Mouse (Mus musculus) forebrain, embryonic 14.5 days (tissue): ENCODE results near the gene Wdr62. TPM values are rescaled to one million over a fixed set of nuclear protein-coding genes. Genes with fewer than 3 reads are reported as not detected.

Source experiments
- ATAC-seq: fragments of 200-750 bp; cut with Nextera tagmentation; 2 replicates; pipeline ENCODE4 v1.8.0; 2017; ENCODE audit warnings: mild to moderate bottlenecking, moderate library complexity
- DNase-seq: peaks from one replicate; pipeline ENCODE4 v3.0.0-alpha.2; 2015; ENCODE audit warnings: low spot score
- H3K27ac ChIP-seq: fragments of 300-500 bp; sonication (generic); 2 replicates; pipeline ENCODE4 v1.5.1; 2014; ENCODE audit warnings: low read depth, mild to moderate bottlenecking, control low read depth, low read length, moderate library complexity
- H3K27me3 ChIP-seq: fragments of 300-500 bp; sonication (generic); replicated peaks from 2 replicates; pipeline ENCODE4 v1.6.1; 2014; ENCODE audit warnings: low read length, control low read depth, mixed read lengths; ENCODE audit not compliant: control insufficient read depth, insufficient read depth
- H3K36me3 ChIP-seq: fragments of 300-500 bp; sonication (generic); 2 replicates; pipeline ENCODE4 v1.6.1; 2014; ENCODE audit warnings: low read length, control low read depth; ENCODE audit not compliant: control insufficient read depth, insufficient read depth
- H3K4me1 ChIP-seq: fragments of 300-500 bp; sonication (generic); 2 replicates; pipeline ENCODE4 v1.6.1; 2014; ENCODE audit warnings: antibody characterized with exemption, low read length, control low read depth; ENCODE audit not compliant: control insufficient read depth, insufficient read depth
- H3K4me2 ChIP-seq: fragments of 300-500 bp; sonication (generic); 2 replicates; pipeline ENCODE4 v1.6.1; 2014; ENCODE audit warnings: mild to moderate bottlenecking, control low read depth, low read length
- H3K4me3 ChIP-seq: fragments of 300-500 bp; sonication (generic); 2 replicates; pipeline ENCODE4 v1.5.1; 2014; ENCODE audit warnings: low read depth, low read length, control low read depth
- H3K9ac ChIP-seq: fragments of 300-500 bp; sonication (generic); 2 replicates; pipeline ENCODE4 v1.6.1; 2014; ENCODE audit warnings: mild to moderate bottlenecking, low read length, control low read depth, moderate library complexity
- H3K9me3 ChIP-seq: fragments of 300-500 bp; sonication (generic); replicated peaks from 2 replicates; pipeline ENCODE4 v1.6.1; 2016; ENCODE audit warnings: low read length, control low read depth, mixed read lengths; ENCODE audit not compliant: control insufficient read depth
- WGBS: fragments of 180-500 bp; shearing (Covaris S2); extraction: QIAGEN DNeasy Blood & Tissue Kit; methylation state at CpG from one replicate; pipeline ENCODE4 v1.1.7; 2014; 5-methylcytosine and 5-hydroxymethylcytosine counted together
- polyA plus RNA-seq: library from polyadenylated mRNA; unstranded; fragments of >200 nt; fragmentation: Nextera tagmentation; extraction: Ambion mirVana; gene quantifications from 2 replicates; pipeline ENCODE4 v1.2.1, GENCODE M21; 2014

Gene Wdr62
- polyA plus RNA-seq, 1 experiment from 2014 or later, result 5.6 TPM

DNA sequence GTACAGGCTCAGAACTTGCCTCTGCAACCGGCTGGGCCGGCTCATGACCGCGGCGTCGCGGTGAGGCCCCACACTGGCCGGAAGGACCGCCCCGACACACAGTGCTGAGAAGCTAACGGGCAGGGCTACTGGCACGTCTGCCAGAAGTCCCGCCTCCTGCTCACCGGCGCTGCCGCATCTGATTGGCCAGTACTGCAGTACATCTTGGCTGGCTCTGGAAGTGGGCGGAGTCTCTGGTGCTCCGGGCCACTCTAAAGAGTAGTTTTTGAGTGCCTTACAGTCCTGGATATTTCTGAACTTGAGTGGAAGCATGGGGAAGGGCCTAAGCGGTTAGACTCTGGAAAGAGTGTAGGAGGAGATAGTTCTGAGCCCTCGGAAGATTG is 42.1 kb upstream of the Wdr62 start:
- peak overlapping the region; percentile 87 for H3K4me3 ChIP-seq
- peaks cover 2% of the 10 kb centered on the region; the same call in 1 of the 2 replicates for H3K4me1 ChIP-seq
- DNase-seq (peak; percentile 99), ATAC-seq (peak; percentile 100)
- H3K27ac ChIP-seq, result peak overlapping the region; percentile 76; the same call in 1 of the 2 replicates
- no peaks in the 10 kb centered on the region for H3K9me3 ChIP-seq
- peak overlapping the region; percentile 89 for H3K9ac ChIP-seq
- under 1% methylated on average over 20 of the region's 20 CpGs for WGBS
- H3K36me3 ChIP-seq, result no peaks in the 10 kb centered on the region
- peak overlapping the region; percentile 67 for H3K4me2 ChIP-seq
- no peaks in the 10 kb centered on the region for H3K27me3 ChIP-seq

GRCm38 (mm10) chr7:30321539-30322284 is 41.5 kb upstream of the Wdr62 start, which contains the start of gene E130208F15Rik:
Gene E130208F15Rik, plus strand, starts transcription at chr7:30321740.
- H3K4me3 ChIP-seq, result peak within 1 kb of the TSS; percentile 87
- ATAC-seq, result peak; percentile 75
- peak within 1 kb of the TSS; percentile 89 for H3K9ac ChIP-seq
- H3K9me3 ChIP-seq, result no peaks in the 10 kb centered on the region
- under 1% methylated on average over 63 of the region's 63 CpGs for WGBS
- H3K4me2 ChIP-seq, result peak within 1 kb of the TSS; percentile 67
- no peaks in the 10 kb centered on the region for H3K27me3 ChIP-seq
- peak; percentile 72 for DNase-seq
- peak within 1 kb of the TSS; percentile 76; the same call in 1 of the 2 replicates for H3K27ac ChIP-seq
- peaks cover 2% of the 10 kb centered on the region; the same call in 1 of the 2 replicates for H3K4me1 ChIP-seq
- no peaks in the 10 kb centered on the region for H3K36me3 ChIP-seq

- no peaks in the 10 kb centered on the region for H3K27me3 ChIP-seq
- no peaks in the 10 kb centered on the region for H3K9me3 ChIP-seq
- H3K4me1 ChIP-seq, result peaks cover 2% of the 10 kb centered on the region; the same call in 1 of the 2 replicates
- 84% methylated on average over 2 of the region's 2 CpGs for whole genome bisulfite sequencing
- ATAC-seq (no peak), DNase-seq (no peak)
- H3K4me3 ChIP-seq, result peak overlapping the region; percentile 87; the same call in 1 of the 2 replicates
- peak overlapping the region; percentile 89; the same call in 1 of the 2 replicates for H3K9ac ChIP-seq
- H3K27ac ChIP-seq, result no peak overlapping the region
- H3K36me3 ChIP-seq, result no peaks in the 10 kb centered on the region
- H3K4me2 ChIP-seq, result peak overlapping the region; percentile 67
These were observed 40.7 kb upstream of the Wdr62 start for GRCm38 (mm10) chr7:30320946-30321345.

- Histone ChIP-seq H3K4me1 (peaks cover 2% of the 10 kb centered on the region; the same call in 1 of the 2 replicates), H3K27me3 (no peaks in the 10 kb centered on the region), H3K36me3 (0 out of 2 replicates have a peak, but pooled peaks cover under 1% of the 10 kb centered on the region), H3K4me2 (no peak overlapping the region), H3K27ac (no peak overlapping the region), H3K9ac (no peak overlapping the region), H3K9me3 (no peaks in the 10 kb centered on the region), H3K4me3 (no peak overlapping the region)
- DNase-seq, result no peak
- 91% methylated on average over 3 of the region's 3 CpGs for WGBS
- no peak for ATAC-seq
These were observed 37.9 kb upstream of the Wdr62 start for GRCm38 (mm10) chr7:30318142-30318541.

- Histone ChIP-seq H3K27me3 (no peaks in the 10 kb centered on the region), H3K4me2 (no peak overlapping the region), H3K4me3 (no peak overlapping the region)
These were observed 35.6 kb upstream of the Wdr62 start for GRCm38 (mm10) chr7:30315559-30316529.

GRCm38 (mm10) chr7:30314721-30315155 is 34.5 kb upstream of the Wdr62 start, which contains the start of gene Syne4:
Gene Syne4, plus strand, starts transcription at chr7:30314807.
- Histone ChIP-seq H3K4me1 (no peaks in the 10 kb centered on the region), H3K9me3 (no peaks in the 10 kb centered on the region), H3K4me2 (no peak within 1 kb of the TSS), H3K9ac (no peak within 1 kb of the TSS), H3K27ac (no peak within 1 kb of the TSS), H3K4me3 (no peak within 1 kb of the TSS), H3K27me3 (no peaks in the 10 kb centered on the region), H3K36me3 (0 out of 2 replicates have a peak, but pooled peaks cover 11% of the 10 kb centered on the region)
- WGBS, result 1% methylated on average over 9 of the region's 9 CpGs
- ATAC-seq (no peak), DNase-seq (no peak)

More at GRCm38 (mm10) chr7:30315559-30316529, 35.6 kb upstream of the Wdr62 start:
- no peaks in the 10 kb centered on the region for H3K9me3 ChIP-seq
- whole genome bisulfite sequencing, result 80% methylated on average over 13 of the region's 13 CpGs
- 0 out of 2 replicates have a peak, but pooled peaks cover 11% of the 10 kb centered on the region for H3K36me3 ChIP-seq
- no peak for DNase-seq
- H3K27ac ChIP-seq, result no peak overlapping the region
- no peaks in the 10 kb centered on the region for H3K4me1 ChIP-seq
- H3K9ac ChIP-seq, result no peak overlapping the region
- no peak for ATAC-seq

- Histone ChIP-seq H3K27me3 (no peaks in the 10 kb centered on the region), H3K4me2 (no peak overlapping the region), H3K27ac (no peak overlapping the region), H3K4me1 (peaks cover 6% of the 10 kb centered on the region), H3K9ac (no peak overlapping the region), H3K36me3 (0 out of 2 replicates have a peak, but pooled peaks cover 11% of the 10 kb centered on the region), H3K9me3 (no peaks in the 10 kb centered on the region), H3K4me3 (no peak overlapping the region)
- ATAC-seq (no peak), DNase-seq (no peak)
- WGBS, result 55% methylated on average over 27 of the region's 27 CpGs
These were observed 33.6 kb upstream of the Wdr62 start for GRCm38 (mm10) chr7:30313666-30314320.

DNA sequence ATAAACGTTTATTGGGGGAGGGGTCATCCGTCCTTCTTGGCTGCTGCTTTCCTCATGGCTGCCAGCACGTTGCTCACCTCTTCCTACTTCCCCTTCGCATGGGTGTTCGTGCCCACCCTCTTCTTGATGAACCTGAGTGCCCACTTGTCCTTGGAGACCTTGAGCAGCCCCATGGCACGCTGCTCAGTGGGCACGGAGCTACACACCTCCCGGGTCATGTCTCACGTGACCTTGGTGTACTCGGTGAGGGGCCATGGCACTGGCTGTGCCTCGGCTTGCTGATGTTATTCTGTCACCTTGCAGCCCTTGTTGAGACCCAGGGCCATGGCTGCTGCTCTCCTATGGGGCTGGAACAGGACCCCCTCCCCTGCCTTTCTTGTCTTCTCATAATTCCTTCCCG is 29.9 kb upstream of the Wdr62 start:
- WGBS, result 88% methylated on average over 12 of the region's 12 CpGs
- Histone ChIP-seq H3K4me2 (no peak overlapping the region), H3K27me3 (no peaks in the 10 kb centered on the region), H3K36me3 (peaks cover 35% of the 10 kb centered on the region), H3K27ac (no peak overlapping the region), H3K9me3 (no peaks in the 10 kb centered on the region), H3K4me3 (no peak overlapping the region), H3K9ac (no peak overlapping the region), H3K4me1 (peaks cover 6% of the 10 kb centered on the region)
- no peak for ATAC-seq
- DNase-seq, result no peak
